Mouse (Mus musculus): ENCODE results near the gene Slc24a2.

- TF ChIP-seq CTCF (IDR thresholded peaks at IDR 0.05; ENCODE audit: low read depth) (no peak), EP300 (optimal IDR thresholded peaks at IDR 0.05) (no peak)
Measured at GRCm38 (mm10) chr4:87078726-87079125, 151.6 kb downstream of the Slc24a2 start.

All from stomach, postnatal 0 days (tissue).